Mouse (Mus musculus): Measurements from ENCODE around the gene Hist3h2a.

- no peak for TF ChIP-seq POLR2A (IDR thresholded peaks at IDR 0.05; ENCODE audit: insufficient read length, low read depth)
- no peak for TF ChIP-seq E2F4 (IDR thresholded peaks at IDR 0.05; ENCODE audit: insufficient read depth)
- TF ChIP-seq SRF (IDR thresholded peaks at IDR 0.05; ENCODE audit: control insufficient read depth, insufficient read length, low read depth) = no peak
- no peak for TF ChIP-seq CEBPB (IDR thresholded peaks at IDR 0.05; ENCODE audit: insufficient read depth, poor library complexity, severe bottlenecking)
- no peak for TF ChIP-seq MAX (IDR thresholded peaks at IDR 0.05; ENCODE audit: low read depth)
- peak; percentile 40 for TF ChIP-seq POLR2AphosphoS2 (IDR thresholded peaks at IDR 0.05; ENCODE audit: insufficient read length, low read depth)
- no peak for TF ChIP-seq TCF3 (IDR thresholded peaks at IDR 0.05; ENCODE audit: insufficient read length, low read depth)
- TF ChIP-seq TCF12 (IDR thresholded peaks at IDR 0.05; ENCODE audit: insufficient read depth, poor library complexity, severe bottlenecking) = no peak
- TF ChIP-seq USF1 (IDR thresholded peaks at IDR 0.05; ENCODE audit: low read depth) = no peak
Measured at GRCm38 (mm10) chr11:58994337-58994826, 39.9 kb downstream of the Hist3h2a start.

Data from myocyte (in vitro differentiated cells).